ENCODE assay signal across 8 mouse cellular contexts in the genomic region with DNA sequence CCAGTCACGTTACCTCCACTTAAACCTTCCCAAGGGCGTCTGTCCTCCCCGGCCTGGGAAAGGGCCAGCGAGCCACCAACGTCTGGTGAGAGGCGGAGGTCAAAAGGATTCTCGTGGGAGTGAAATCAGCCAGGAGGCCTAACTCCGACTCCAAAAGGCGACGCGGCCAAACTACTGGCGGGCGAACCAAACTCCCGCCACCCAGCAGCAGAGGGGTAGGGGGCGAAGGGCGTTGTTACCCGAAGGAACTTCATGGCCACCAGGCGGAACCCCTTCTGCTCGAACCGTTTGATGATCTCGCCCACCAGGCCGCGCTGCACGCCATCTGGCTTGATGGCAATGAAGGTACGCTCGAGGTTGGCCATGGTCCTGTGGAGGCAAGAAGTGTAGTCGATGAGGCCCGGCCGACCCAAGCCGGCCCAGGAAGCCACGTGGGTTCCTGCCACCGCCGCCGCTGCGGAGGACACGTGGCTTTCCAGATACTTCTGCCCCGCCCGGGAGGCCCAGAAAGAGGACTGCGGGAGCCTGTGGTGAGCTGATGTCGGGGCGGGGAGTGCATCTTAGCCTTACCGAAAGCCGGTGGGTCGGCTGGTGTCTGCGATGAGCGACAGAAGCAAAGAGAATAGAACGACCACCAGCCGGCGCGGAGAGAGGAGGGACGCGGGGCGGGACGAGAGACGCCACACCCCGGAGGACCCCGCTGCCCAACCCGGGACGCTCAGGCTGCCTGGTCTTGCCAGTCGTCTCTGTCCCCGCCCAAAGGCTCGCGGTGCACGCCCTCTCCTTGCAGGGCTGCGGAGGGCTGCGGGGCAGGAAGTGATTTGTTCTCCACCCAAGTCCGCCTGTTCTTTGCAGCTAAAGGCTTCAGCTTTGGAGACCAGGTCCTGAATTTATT. TPM values are rescaled to one million over a fixed set of nuclear protein-coding genes. Genes with fewer than 3 reads are reported as not detected.
DNase-seq lines count a peak whose midpoint lies in the region; ATAC-seq lines count a peak whose summit lies in the region.

No protein-coding gene starts in this region.

- peak overlapping the region; percentile 93 for H3K4me2 ChIP-seq in hindbrain, embryonic 14.5 days (replicated peaks)

- under 1% methylated on average over 66 of the region's 67 CpGs for WGBS in hindbrain, embryonic 14.5 days

- H3K4me1 ChIP-seq in hindbrain, embryonic 14.5 days (replicated peaks; ENCODE audit: control insufficient read depth, insufficient read depth, low read length): peaks cover 19% of the 10 kb centered on the region

- H3K36me3 ChIP-seq in hindbrain, embryonic 14.5 days (replicated peaks; ENCODE audit: control insufficient read depth, insufficient read depth): peaks cover 59% of the 10 kb centered on the region

- peak overlapping the region; percentile 86 for H3K27ac ChIP-seq in hindbrain, embryonic 14.5 days

- peak; percentile 95 for ATAC-seq in hindbrain, embryonic 14.5 days (ENCODE audit: low FRiP score)

- H3K4me3 ChIP-seq in hindbrain, embryonic 14.5 days (replicated peaks; ENCODE audit: low read length): peak overlapping the region; percentile 68

- no peaks in the 10 kb centered on the region for H3K9me3 ChIP-seq in hindbrain, embryonic 14.5 days (ENCODE audit: control insufficient read depth, low read length)

- no peaks in the 10 kb centered on the region for H3K27me3 ChIP-seq in hindbrain, embryonic 14.5 days (ENCODE audit: control insufficient read depth, insufficient read depth, low read length)

- DNase-seq in T-cell, adult 2 months (ENCODE audit: low spot score): peak; percentile 94
- peak; percentile 84 to 90 for DNase-seq in cerebellum, postnatal 25 days
- peak; percentile 71 for DNase-seq in frontal cortex, postnatal 25 days (ENCODE audit: low spot score in 2 of 2)
- peak; percentile 80 for DNase-seq in hindbrain, embryonic 14.5 days (ENCODE audit: low spot score)
- DNase-seq in layer of hippocampus, postnatal 36 days: peak; percentile 89
- peak; percentile 96 for DNase-seq in lung, postnatal 25 days (ENCODE audit: low spot score)
- peak; percentile 91 for DNase-seq in retina, embryonic 14.5 days (ENCODE audit: low spot score)
- DNase-seq in thymus, postnatal 36 days: peak; percentile 91 to 96

- H3K9ac ChIP-seq in hindbrain, embryonic 14.5 days: peak overlapping the region; percentile 79

RNA-seq across cellular contexts. Expression of a gene that starts 0.6 kb away (rescaled TPM):
- polyA plus RNA-seq in hindbrain, embryonic 14.5 days (2014; fragmentation: Nextera tagmentation; extraction: Ambion mirVana): 96.8 and 107 TPM in 2 replicates
- 10 to 100 TPM; 77.8 to 91.6 TPM for total RNA-seq in layer of hippocampus, postnatal 36 days (2021)

RNA-seq across cellular contexts. Expression of a gene that starts 12.6 kb away (rescaled TPM):
- polyA plus RNA-seq in hindbrain, embryonic 14.5 days (2014; fragmentation: Nextera tagmentation; extraction: Ambion mirVana): 319 and 350 TPM in 2 replicates
- total RNA-seq in layer of hippocampus, postnatal 36 days (2021): 100 to 1,000 TPM; 123 to 125 TPM

RNA-seq across cellular contexts. Expression of a gene that starts 12.8 kb away (rescaled TPM):
- polyA plus RNA-seq in hindbrain, embryonic 14.5 days (2014; fragmentation: Nextera tagmentation; extraction: Ambion mirVana): 359 and 412 TPM in 2 replicates
- total RNA-seq in layer of hippocampus, postnatal 36 days (2021): 10 to 100 TPM; 56.9 to 82.9 TPM

RNA-seq across cellular contexts. Expression of a gene that starts 40.4 kb away (rescaled TPM):
- 120 and 121 TPM in 2 replicates for polyA plus RNA-seq in hindbrain, embryonic 14.5 days (2014; fragmentation: Nextera tagmentation; extraction: Ambion mirVana)
- total RNA-seq in layer of hippocampus, postnatal 36 days (2021): 100 to 1,000 TPM; 217 to 221 TPM

Comparison
In these comparisons a context has a peak if more than half of its experiments do, and no peak if none do; other contexts are left out.
1. Peak in every context shown above with its lines: DNase-seq, ATAC-seq, H3K4me3 ChIP-seq and H3K27ac ChIP-seq.